Mouse (Mus musculus) v-Abl transformed pro-B cells (cell line): ENCODE results near the gene Xxylt1.

Experiments
- in situ Hi-C, 2 experiments: fragments of 400-800 bp; cut with MboI; formaldehyde crosslinking; loops; one replicate each; pipeline ENCODE4 v1.15.1; 2025; ENCODE audit not compliant: unreplicated experiment in 2 of 2

Gene Xxylt1

GRCm38 (mm10) chr16:31064782-31065181, 16.4 kb downstream of the Xxylt1 start:
- in situ Hi-C loops = loop anchor here (5.0 to 25.0 kb wide), 3 partner anchors 77 to 802 kb away; partner anchors contain the start of gene Cpn2 (in 1 of the 2)

- in situ Hi-C loops = loop anchor here in 1 of 2 experiments (25.0 kb wide), 2 partner anchors 701 to 801 kb away; partner anchors contain the start of gene Cpn2
These were observed 18.3 kb downstream of the Xxylt1 start for GRCm38 (mm10) chr16:31062918-31063317.

GRCm38 (mm10) chr16:31061246-31061880, 19.9 kb downstream of the Xxylt1 start:
- in situ Hi-C loops = loop anchor here in 1 of 2 experiments (25.0 kb wide), 2 partner anchors 699 to 799 kb away; partner anchors contain the start of gene Cpn2

- in situ Hi-C loops = loop anchor here in 1 of 2 experiments (25.0 kb wide), 2 partner anchors 698 to 798 kb away; partner anchors contain the start of gene Cpn2
These were observed 20.5 kb downstream of the Xxylt1 start for GRCm38 (mm10) chr16:31060714-31061113.

GRCm38 (mm10) chr16:31060226-31060625, 21.0 kb downstream of the Xxylt1 start:
- in situ Hi-C loops = loop anchor here in 1 of 2 experiments (25.0 kb wide), 2 partner anchors 698 to 798 kb away; partner anchors contain the start of gene Cpn2

GRCm38 (mm10) chr16:31059730-31060129, 21.5 kb downstream of the Xxylt1 start:
- in situ Hi-C loops = loop anchor here in 1 of 2 experiments (25.0 kb wide), 2 partner anchors 697 to 797 kb away; partner anchors contain the start of gene Cpn2

- in situ Hi-C loops = loop anchor here in 1 of 2 experiments (25.0 kb wide), 2 partner anchors 691 to 791 kb away; partner anchors contain the start of gene Cpn2
These were observed 28.4 kb downstream of the Xxylt1 start for GRCm38 (mm10) chr16:31052812-31053211.

GRCm38 (mm10) chr16:31052177-31052726, 29.0 kb downstream of the Xxylt1 start:
- in situ Hi-C loops = loop anchor here in 1 of 2 experiments (25.0 kb wide), 2 partner anchors 690 to 790 kb away; partner anchors contain the start of gene Cpn2

GRCm38 (mm10) chr16:31050701-31051100, 30.5 kb downstream of the Xxylt1 start:
- in situ Hi-C loops = loop anchor here in 1 of 2 experiments (25.0 kb wide), 2 partner anchors 688 to 788 kb away; partner anchors contain the start of gene Cpn2

- in situ Hi-C loops = no loop called here
These were observed 33.0 kb downstream of the Xxylt1 start for GRCm38 (mm10) chr16:31048194-31048593.

GRCm38 (mm10) chr16:31047186-31047898, 33.9 kb downstream of the Xxylt1 start:
- in situ Hi-C loops = no loop called here

- in situ Hi-C loops = no loop called here
These were observed 35.0 kb downstream of the Xxylt1 start for GRCm38 (mm10) chr16:31046217-31046659.

- in situ Hi-C loops = no loop called here
These were observed 36.0 kb downstream of the Xxylt1 start for GRCm38 (mm10) chr16:31045211-31045610.

- in situ Hi-C loops = no loop called here
These were observed 38.1 kb downstream of the Xxylt1 start for GRCm38 (mm10) chr16:31043136-31043535.

GRCm38 (mm10) chr16:31041566-31041965, 39.7 kb downstream of the Xxylt1 start:
- in situ Hi-C loops = no loop called here

GRCm38 (mm10) chr16:31039803-31040459, 41.3 kb downstream of the Xxylt1 start:
- in situ Hi-C loops = no loop called here

- in situ Hi-C loops = no loop called here
These were observed 43.8 kb downstream of the Xxylt1 start for GRCm38 (mm10) chr16:31037431-31037830.

GRCm38 (mm10) chr16:31035651-31036245, 45.5 kb downstream of the Xxylt1 start:
- in situ Hi-C loops = no loop called here

- in situ Hi-C loops = no loop called here
These were observed 46.0 kb downstream of the Xxylt1 start for GRCm38 (mm10) chr16:31035235-31035634.

- in situ Hi-C loops = no loop called here
These were observed 47.2 kb downstream of the Xxylt1 start for GRCm38 (mm10) chr16:31034051-31034450.
